Mouse (Mus musculus) G1E (cell line): ENCODE results near the gene Thbd.

Experiments used
- CTCF ChIP-seq: IDR thresholded peaks from 2 replicates; pipeline ENCODE4 v1.5.1; 2012; ENCODE audit warnings: low read depth, low read length, inconsistent platforms, mixed read lengths
- POLR2AphosphoS5 ChIP-seq: IDR thresholded peaks from 2 replicates; pipeline ENCODE4 v1.6.1; 2012; ENCODE audit warnings: low read depth, low read length, inconsistent platforms; ENCODE audit not compliant: insufficient replicate concordance

DNA sequence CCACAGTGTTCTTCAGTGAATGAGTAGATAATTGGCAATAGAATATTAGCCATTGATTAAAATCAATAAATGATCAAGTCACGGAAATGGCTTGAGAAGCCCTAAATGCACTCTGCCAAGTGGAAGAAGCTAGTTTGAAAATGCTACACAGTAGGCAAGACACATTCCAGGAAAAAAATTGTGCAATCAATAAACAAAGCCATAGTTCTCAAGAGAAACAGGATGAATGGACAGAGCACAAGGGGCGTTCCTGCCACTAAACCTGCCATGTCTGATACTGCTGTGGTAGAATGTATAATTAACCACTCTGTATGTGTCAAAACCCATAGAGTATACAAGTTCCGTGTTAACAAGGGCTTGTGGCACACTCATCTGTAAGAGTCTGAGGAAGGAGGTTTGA, 19.6 kb upstream of the Thbd start:
- TF ChIP-seq CTCF, result no peak
- no peak for TF ChIP-seq POLR2AphosphoS5
